Mouse (Mus musculus): ENCODE results near the gene Tmem114.
A peak's percentile ranks its signal among the peaks of the same experiment; 100 is the strongest.

Gene Tmem114

GRCm38 (mm10) chr16:8409197-8409596 is 15.7 kb downstream of the Tmem114 start:
- peak; percentile 44 for DNase-seq (ENCODE audit: low read depth, low spot score)

GRCm38 (mm10) chr16:8406708-8407107 is 18.2 kb downstream of the Tmem114 start:
- DNase-seq (ENCODE audit: low read depth, low spot score): peak; percentile 72

- no peak for DNase-seq (ENCODE audit: low read depth, low spot score)
Observed at GRCm38 (mm10) chr16:8402663-8403062, 22.3 kb downstream of the Tmem114 start.

- no peak for DNase-seq (ENCODE audit: low read depth, low spot score)
Observed at GRCm38 (mm10) chr16:8401171-8401955, 23.6 kb downstream of the Tmem114 start.

GRCm38 (mm10) chr16:8399868-8400267 is 25.1 kb downstream of the Tmem114 start:
- DNase-seq (ENCODE audit: low read depth, low spot score): no peak

- no peak for DNase-seq (ENCODE audit: low read depth, low spot score)
Observed at GRCm38 (mm10) chr16:8394946-8395345, 30.0 kb downstream of the Tmem114 start.

- no peak for DNase-seq (ENCODE audit: low read depth, low spot score)
Observed at GRCm38 (mm10) chr16:8388491-8388890, 36.4 kb downstream of the Tmem114 start.

- no peak for DNase-seq (ENCODE audit: low read depth, low spot score)
Observed at GRCm38 (mm10) chr16:8386386-8386785, 38.5 kb downstream of the Tmem114 start.

- no peak for DNase-seq (ENCODE audit: low read depth, low spot score)
Observed at GRCm38 (mm10) chr16:8385679-8386078, 39.3 kb downstream of the Tmem114 start.

- no peak for DNase-seq (ENCODE audit: low read depth, low spot score)
Observed at GRCm38 (mm10) chr16:8384772-8385171, 40.2 kb downstream of the Tmem114 start.

GRCm38 (mm10) chr16:8383396-8383795 is 41.5 kb downstream of the Tmem114 start:
- DNase-seq (ENCODE audit: low read depth, low spot score): no peak

- DNase-seq (ENCODE audit: low read depth, low spot score): no peak
Observed at GRCm38 (mm10) chr16:8363066-8363465, 61.9 kb downstream of the Tmem114 start.
